Mouse (Mus musculus): ENCODE measurements at regions not wholly inside any gene's neighbourhood (a gene's known extent, or its start where the extent isn't known, plus 50 kb on each side); places are given as distances from the start of the nearest gene placed in this dataset.
"Not testable (repeated sequence)": the region's sequence is repeated elsewhere in the genome, so short reads cannot be mapped to it uniquely, and the experiment has no call there.

DNA sequence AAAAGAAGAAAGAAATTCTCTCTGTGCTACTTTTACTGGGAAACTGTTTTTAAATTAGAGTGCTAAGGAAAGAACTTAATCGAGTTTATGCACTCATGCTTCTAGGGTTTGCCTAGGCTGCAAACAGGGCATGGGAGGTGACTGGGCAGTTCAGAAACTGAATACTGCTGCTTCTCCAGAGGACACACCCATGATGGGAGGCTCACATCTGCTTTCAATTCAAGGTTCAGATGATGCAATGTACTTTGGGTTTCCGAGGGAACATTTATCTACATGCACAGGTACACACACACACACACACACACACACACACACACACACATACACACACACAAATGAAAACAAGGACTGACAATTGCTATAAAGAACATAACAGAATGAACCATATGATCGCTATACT is 417.4 kb downstream of the Htr7 start:
- DNase-seq (ENCODE audit: low read depth, low spot score): no peak

DNA sequence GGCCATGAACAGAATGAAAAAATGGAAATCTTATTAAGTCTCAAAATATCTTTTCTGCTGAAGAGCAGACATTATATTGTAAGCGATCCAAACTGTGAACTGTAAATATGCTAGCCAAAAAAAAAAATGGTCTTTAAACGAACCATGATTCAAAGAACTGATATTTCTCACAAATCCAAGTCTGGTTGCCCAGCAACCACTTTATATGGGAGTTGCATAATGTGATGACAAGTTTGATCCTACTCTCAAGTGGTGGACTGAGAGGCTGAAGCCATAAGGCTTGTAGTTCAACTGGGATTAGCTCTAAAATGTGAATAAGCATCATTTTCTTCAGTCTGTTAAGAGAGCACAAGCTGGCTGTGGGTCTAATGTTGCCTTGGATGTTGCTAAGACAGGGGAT is 435.5 kb downstream of the Htr7 start:
- DNase-seq (ENCODE audit: low read depth, low spot score): peak; percentile 53

DNA sequence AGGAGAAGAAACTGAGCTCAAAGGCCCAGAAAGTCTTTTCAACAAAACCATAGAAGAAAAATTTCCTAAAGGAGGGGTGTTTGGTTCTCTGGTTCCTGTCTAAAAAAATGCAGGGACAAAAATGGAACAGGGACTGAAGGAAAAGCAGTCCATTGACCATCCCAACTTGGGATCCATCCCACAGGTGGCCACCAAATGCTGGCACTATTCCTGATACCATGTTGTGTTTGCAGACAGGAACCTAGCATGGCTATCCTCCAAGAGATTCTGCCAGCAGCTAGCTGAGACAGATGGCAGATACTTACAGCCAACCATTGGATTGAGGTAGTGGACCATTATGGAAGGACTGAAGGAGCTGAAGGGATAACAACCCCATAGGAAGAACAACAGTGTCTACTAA is 461.9 kb downstream of the Htr7 start:
- no peak for DNase-seq (ENCODE audit: low read depth, low spot score)

DNA sequence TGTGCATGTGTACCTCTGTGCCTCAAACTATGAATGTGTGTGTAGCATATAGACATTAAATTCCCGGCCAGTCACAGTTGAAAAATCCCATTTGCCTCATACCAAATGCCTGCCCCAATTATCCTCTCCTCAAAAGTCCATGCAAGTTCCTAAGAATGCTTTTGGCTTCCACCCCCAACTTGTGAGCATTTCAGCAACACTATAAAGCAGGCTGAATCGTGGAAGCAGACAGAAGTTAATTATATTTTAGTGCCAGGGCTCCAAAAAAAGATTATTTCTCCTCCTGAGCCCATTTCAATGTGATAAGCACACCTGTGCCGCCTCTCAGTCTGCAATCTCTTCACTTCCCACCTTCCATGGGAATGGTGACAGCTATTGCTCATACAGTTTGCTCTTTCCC is 481.3 kb downstream of the Htr7 start:
- DNase-seq (ENCODE audit: low read depth, low spot score): peak; percentile 68

DNA sequence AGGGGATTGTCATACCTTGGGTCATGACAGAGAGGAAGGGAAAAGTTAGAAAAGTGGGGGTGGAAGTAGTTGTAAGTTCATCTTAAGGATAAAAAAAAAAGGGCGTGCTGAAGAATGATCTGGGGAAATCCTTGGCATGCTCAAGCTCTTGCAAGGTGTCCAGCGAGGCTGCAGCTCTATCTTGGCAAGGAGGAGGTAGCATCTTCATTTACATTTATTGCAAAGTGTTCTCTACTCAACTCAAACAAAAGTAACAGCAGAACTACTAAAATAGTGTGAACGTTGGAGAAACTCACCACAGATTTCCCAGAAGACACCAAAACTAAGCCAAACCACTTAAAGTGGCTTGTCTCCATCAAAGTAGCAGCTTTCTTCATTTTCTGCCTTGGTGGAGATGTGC is 507.9 kb downstream of the Htr7 start:
- DNase-seq (ENCODE audit: low read depth, low spot score): peak; percentile 51

DNA sequence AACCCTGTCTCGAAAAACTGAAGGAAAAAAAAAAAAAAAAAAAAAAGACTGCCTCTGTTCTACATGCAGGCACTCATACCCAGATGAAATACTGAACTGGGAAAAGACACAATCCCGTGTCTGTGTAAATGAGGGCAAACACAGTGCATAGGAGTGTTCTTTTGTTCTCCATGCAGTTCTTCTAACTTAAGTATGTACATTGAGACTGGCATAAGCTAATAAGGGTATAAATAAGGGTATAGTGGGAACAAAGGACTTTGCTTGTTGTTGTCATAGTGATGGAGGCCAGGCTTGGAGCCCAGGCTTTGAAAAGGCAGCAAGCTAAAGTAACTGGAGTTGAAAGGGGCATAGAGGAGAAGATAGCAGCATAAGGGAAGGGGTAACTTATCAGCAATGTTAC is 520.5 kb downstream of the Htr7 start:
- DNase-seq (ENCODE audit: low read depth, low spot score): no peak

DNA sequence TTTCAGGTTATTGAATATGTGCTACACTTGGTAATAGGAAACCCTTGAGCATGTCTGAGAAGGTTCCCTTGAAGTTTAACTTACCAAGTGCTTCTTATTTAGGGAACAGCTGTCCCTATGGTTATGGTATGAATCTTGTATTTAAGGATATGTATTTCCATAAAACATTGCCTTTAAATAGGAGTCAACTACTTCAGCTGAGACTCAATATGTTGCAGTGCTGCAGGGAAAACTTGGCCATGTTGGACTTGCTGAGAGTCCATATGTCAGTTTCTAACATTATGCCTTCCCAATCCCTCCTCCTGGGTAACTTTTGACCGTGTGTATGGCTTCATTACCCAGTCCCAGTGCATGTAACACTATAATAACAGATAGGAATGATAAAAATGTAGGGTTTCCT is 528.0 kb downstream of the Htr7 start:
- peak; percentile 22 for DNase-seq (ENCODE audit: low read depth, low spot score)

DNA sequence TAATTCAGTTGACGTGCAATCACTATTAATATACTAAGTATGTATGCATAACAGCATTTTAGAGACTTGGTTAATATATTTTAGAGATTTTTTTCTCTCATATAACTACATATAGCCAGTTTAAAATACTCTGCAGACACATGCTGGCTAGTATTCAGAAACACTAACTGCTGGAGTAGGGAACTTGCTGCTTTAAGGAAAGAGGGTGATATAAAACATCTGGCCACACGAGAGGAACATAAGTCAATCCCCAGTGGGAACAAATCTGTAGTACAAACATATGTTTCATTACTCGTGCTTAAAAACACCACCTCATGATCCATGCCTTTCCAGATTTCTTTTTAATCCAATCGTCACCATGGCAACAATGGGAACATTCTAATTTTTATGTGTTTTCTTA is 563.6 kb downstream of the Htr7 start:
- no peak for DNase-seq (ENCODE audit: low read depth, low spot score)

DNA sequence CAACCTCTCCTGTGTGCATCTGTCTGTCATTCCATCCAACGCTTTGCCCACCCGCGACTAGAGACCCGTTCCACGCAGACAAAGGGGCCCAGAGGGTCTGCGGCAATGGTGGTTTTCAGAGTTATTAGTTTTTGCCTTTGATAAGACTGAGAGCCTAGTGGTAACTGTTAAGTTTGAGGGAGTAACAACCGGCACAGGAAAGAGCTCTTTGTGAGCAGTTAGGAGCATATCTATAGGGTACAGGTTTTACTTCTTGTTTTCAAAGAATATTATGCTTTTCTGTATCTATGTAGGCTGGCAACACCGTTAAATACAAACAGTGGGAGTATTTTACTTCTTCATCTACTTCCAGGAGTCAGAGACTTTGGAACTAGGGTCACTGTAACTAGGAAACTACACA is 566.0 kb downstream of the Htr7 start:
- DNase-seq (ENCODE audit: low read depth, low spot score): no peak

DNA sequence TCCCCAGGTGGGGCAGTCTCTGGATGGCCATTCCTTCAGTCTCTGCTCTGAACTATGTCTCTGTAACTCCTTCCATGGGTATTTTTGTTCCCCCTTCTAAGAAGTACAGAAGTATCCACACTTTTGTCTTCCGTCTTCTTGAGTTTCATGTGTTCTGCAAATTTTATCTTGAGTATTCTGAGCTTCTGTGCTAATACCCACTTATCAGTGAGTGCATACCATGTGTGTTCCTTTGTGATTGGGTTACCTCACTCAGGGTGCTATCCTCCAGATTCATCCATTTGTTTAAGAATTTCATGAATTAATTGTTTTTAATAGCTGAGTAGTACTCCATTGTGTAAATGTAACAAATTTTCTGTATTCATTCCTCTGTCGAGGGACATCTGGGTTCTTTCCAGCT is 563.5 kb downstream of the Kif20b start:
- not testable (repeated sequence) for DNase-seq (ENCODE audit: low read depth, low spot score)

DNA sequence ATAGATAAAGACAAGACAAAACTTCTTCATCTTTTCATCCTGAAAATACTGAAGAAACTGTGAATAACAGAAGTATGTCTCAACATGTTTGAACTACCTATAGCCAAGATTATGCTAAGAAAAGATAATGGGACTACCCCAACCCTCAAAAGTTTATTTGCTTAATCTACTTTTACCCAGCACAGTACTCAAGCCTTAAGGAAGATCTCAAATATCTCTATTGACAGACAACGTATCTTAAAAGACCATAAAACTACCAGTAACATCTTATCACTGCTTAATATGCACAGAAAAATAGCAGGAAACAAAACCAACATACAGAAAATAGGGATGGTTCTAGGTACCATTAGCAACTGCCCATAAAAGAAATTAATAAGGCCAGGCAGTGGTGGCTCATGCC is 560.3 kb downstream of the Kif20b start:
- no peak for DNase-seq (ENCODE audit: low read depth, low spot score)

DNA sequence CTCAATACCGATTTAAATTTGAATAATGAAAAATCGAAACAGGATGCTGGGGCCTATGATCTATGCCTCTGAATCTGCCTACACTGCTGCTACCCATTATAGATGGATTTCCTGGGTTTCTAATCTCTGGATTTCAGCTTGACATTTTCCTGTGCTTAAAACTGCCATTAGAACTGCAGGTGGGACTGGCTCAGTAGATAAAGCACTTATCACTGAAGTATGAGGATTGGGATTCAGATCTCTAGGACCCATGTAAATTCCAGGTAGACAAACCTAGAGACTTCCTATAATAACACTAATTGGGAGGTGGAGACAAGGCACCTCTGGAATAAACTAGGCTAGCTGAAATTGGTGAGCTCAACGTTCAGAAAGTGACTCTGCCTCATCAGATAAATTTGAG is 531.8 kb downstream of the Kif20b start:
- DNase-seq (ENCODE audit: low read depth, low spot score): no peak

DNA sequence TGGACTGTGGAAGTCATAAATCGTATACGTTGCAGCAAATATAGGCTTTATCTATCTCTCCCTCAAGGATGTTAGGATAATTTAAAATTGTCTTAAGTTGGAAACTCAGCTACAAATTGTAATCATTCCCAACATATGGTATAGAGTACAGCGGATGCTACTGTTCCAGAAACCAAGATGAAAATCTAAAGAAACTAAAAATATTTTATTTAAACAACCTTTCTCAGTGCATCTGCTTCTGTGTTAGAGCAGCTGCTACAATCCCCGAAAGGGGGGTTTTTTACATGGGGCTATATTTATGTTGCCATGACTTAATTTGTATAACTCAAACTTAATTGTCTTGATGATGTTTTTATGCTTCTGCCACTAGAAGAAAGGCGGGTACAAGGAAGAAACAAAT is 520.3 kb downstream of the Kif20b start:
- peak; percentile 65 for DNase-seq (ENCODE audit: low read depth, low spot score)

DNA sequence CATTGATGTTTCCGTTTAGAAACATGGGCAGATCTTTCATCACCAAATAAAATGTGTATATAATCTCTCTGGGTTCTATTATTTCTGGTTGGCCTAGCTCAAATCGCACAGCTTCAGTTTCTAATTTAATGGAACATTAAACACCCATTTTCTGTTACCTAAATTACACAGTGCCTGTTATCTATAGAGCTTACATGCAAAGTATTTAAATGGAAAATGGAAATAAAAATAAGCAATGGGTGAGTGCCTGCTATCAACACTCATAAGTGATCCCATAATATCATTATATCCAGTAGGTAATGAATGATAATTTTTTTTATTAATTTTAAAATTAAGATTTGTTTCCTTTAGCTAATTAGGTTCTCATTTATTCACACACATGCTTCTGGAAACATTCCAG is 515.9 kb downstream of the Kif20b start:
- DNase-seq (ENCODE audit: low read depth, low spot score): no peak
